Mouse (Mus musculus) left cerebral cortex, adult 2 months (tissue): ENCODE measurements around the gene Taok3. TPM values are rescaled to one million over a fixed set of nuclear protein-coding genes. Genes with fewer than 3 reads are reported as not detected.

ENCODE experiments used
- DNase-seq, 2 experiments: peaks; one replicate each; pipeline ENCODE4 v3.0.0; 2021 to 2022; ENCODE audit warnings: low spot score in 2 of 2, mixed read lengths in 1 of 2; ENCODE audit errors: extremely low spot score in 1 of 2
- H3K27ac ChIP-seq: fragments of 200-600 bp; 2 replicates; pipeline ENCODE4 v1.8.1; 2022
- H3K4me3 ChIP-seq: fragments of 200-600 bp; 2 replicates; pipeline ENCODE4 v1.8.1; 2022
- CTCF ChIP-seq: fragments of 200-600 bp; IDR thresholded peaks from 2 replicates; pipeline ENCODE4 v1.8.1; 2022; ENCODE audit warnings: antibody characterized with exemption, mild to moderate bottlenecking, moderate library complexity
- intact Hi-C: fragments of 180-260 bp; cut with DNase I; formaldehyde crosslinking; loops from one replicate; pipeline ENCODE4 v1.15.1; 2025
- total RNA-seq, 2 experiments: library from RNA; stranded (reverse); gene quantifications; 2 replicates each; pipeline ENCODE4 v1.2.3; 2021

The Taok3 gene
- total RNA-seq, 2 experiments from 2014 or later: 52.5 to 54.7 TPM

DNA sequence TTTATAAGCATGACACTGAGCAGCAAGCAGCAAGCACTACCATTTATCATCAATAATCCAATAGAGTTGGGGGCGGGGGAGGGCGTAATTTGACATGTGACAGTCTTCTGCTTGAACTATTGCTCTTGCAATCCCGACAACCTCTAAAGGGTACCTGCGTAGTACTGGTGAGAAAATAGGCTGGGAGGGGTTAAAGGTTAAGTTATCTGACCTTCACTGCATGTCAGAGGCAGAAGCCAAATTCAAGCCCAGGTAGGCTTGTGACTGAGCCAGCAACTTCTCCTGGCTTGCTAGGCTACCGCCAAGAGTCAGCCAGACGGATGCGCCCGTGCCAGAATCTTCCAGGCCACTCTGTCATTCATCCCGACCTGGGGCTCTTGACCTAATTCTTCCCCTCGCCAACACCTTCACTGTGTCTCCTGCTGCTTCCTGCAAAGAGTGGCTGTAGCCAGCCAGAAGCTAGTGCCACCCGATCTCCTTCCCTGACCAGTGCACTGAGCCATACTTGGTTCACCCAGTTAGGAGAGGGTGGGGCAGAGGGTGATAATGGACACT lies 47.0 kb downstream of the Taok3 start:
- Histone ChIP-seq H3K27ac (no peak overlapping the region), H3K4me3 (no peak overlapping the region)
- intact Hi-C loops: no loop called here
- no peak for DNase-seq
- TF ChIP-seq CTCF: no peak

DNA sequence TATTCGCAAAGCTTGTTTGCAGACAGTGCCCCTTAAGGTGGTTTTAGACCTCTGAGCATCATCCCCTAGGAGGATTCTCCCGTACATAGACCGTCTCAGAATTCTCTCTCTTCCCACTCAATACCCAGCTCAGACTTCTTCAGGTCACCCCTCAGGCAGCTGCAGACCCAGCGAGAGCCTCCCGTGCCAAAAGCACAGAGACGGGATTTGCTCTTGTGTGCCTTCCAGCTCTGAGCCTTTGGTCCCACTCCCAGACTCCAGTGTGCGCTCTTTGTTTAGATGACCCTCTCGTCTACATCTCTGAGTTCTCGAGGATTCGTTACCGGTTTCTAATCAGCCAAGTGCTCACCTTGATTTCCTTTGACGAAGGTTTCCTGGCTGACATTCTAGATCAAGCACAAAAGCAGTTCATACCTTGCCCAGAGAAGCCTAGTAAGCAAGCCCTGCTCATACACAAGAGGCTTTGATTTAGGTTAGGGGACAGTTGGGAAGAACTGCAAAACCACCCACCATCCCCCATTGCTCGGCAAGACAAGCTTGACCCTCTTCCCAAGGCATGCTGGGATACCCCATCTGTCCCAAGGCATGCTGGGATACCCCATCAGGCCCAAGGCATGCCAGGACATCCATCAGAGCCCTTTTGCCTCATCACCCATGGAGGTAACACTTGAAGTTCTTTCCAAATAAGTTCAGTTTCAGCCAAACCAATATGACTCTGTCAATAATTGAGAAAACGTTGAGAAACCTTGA lies 48.6 kb downstream of the Taok3 start:
- no peak for TF ChIP-seq CTCF
- intact Hi-C loops: no loop called here

DNA sequence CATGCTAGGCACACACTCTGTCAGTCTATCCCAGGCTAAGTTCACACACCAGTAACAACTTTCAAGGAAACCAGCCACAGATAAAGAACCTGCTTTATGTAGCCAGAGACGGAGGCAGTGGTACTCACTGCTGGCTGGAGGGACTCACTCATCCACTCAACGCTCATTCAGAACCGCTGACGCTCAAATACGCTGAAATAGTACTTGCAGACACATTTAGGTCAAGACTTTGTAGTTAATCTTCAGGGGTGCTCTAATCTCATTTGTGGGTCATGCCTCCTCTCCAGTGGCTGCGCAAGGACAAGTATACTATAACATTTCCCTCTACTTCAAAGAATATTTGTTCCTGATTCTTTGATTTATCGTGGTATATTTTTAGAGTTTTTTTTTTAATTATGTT lies 54.1 kb downstream of the Taok3 start:
- no peak for DNase-seq
- no peak for TF ChIP-seq CTCF
- intact Hi-C loops: no loop called here

More for the DNA sequence above, 48.6 kb downstream of the Taok3 start:
- Histone ChIP-seq H3K4me3 (no peak overlapping the region), H3K27ac (no peak overlapping the region)
- no peak for DNase-seq

DNA sequence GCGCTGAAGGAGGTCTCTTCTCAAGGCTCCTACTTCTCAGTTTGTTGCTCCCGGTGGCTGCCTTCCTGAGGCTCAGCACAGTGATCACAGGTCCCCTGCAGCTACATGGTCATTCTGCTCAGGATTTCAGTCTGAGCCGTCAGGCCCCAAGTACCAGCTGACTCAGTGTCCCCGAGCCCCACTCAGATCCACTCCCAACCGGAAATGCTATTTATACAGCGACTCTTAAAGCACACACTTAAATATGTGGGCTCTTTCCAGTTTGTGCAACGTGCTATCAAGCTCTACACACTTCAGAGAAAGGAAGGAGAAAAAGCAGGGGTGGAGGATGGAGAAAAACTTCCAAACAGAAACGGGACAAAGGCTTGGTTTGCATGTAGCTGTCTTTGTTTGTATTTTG lies 56.0 kb downstream of the Taok3 start:
- intact Hi-C loops: no loop called here
- DNase-seq: no peak
- TF ChIP-seq CTCF: no peak
- no peak overlapping the region for H3K27ac ChIP-seq
- no peak overlapping the region for H3K4me3 ChIP-seq

More for the DNA sequence above, 54.1 kb downstream of the Taok3 start:
- no peak overlapping the region for H3K27ac ChIP-seq
- no peak overlapping the region for H3K4me3 ChIP-seq

DNA sequence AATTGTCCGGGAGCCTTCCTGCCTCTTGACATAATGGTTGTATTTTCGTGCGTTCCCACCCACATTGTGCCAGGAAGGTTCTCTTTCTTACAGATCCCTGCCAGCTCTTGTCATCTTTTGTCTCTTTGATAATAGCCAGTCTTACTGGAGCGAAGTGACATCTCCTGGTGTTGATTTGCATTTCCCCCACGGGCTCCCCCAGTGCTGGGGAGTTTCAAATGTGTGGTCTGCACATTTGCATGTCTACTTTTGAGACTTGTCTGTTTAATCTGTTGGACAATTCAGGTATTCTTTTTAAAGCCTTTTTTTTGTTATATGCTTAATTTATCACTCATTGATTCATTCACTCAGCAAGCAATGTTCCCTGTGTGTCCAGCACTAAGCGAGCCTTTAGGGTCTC lies 58.1 kb downstream of the Taok3 start:
- H3K27ac ChIP-seq: no peak overlapping the region
- no peak overlapping the region for H3K4me3 ChIP-seq
- no peak for TF ChIP-seq CTCF
- intact Hi-C loops: no loop called here
- no peak for DNase-seq

DNA sequence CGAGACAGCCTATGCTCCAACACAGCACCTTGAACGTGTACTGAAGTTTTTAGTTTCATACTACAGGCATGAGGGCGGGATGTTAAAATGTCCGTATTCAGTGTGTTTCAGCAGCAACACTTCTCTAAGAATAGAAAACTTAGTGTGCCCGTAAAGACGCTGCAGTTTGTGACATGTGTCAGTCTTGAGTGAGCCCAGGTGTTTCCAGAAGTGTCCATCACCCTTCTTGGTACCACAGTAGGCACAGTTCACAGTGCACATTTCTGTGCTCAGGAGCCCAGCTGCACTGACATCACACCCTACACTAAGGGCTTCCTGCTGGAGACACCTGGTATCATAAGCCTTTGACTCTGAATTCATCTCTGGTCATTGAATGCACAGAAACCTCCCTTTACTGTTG lies 58.6 kb downstream of the Taok3 start:
- intact Hi-C loops: no loop called here
- no peak overlapping the region for H3K27ac ChIP-seq
- TF ChIP-seq CTCF: no peak
- H3K4me3 ChIP-seq: no peak overlapping the region
- no peak for DNase-seq

DNA sequence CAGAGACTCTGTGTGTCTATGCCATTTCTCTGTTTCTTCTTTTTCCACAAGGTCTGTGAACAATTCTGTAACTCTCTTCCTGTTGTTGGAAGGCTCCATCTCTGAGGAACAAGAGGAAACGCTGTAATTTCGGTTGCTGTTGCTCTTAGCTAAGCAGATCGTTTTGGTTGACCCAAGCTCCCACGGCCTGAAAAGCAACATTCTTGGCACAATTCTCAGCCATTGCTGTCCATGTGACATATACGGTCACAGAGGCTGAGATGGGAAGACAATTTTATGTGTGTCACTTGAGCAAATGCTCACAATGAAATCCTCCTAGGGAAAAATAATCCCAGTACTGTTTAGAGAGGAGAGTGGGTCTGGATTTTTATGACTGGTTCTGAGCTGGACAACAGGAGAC lies 62.0 kb downstream of the Taok3 start:
- intact Hi-C loops: loop anchor here (5.0 kb wide), 1 partner anchor 45 kb away; no protein-coding TSS in a partner anchor

DNA sequence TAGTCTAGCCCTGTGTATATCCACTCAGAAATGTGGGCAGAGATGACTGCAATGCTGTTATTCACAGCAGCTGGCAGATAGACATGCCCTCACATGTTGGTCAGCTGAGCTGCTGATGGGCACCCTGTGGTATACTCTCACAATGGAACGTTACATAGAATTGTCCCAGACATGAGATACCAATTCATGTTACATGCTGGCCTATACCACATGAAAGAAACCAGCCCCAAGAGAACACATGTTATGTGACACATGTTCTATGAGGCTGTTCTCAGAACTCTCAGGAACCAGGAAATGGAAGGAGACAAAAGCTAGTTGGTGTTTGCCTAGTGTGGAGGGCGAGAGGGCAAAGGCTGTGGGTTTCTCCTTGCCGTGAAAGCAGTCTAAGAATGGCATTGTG lies 62.5 kb downstream of the Taok3 start:
- DNase-seq: no peak
- TF ChIP-seq CTCF: no peak
- intact Hi-C loops: loop anchor here (5.0 kb wide), 1 partner anchor 45 kb away; no protein-coding TSS in a partner anchor
- Histone ChIP-seq H3K27ac (no peak overlapping the region), H3K4me3 (no peak overlapping the region)

More for the DNA sequence above, 62.0 kb downstream of the Taok3 start:
- TF ChIP-seq CTCF: no peak
- DNase-seq: no peak
- H3K27ac ChIP-seq: no peak overlapping the region
- no peak overlapping the region for H3K4me3 ChIP-seq

DNA sequence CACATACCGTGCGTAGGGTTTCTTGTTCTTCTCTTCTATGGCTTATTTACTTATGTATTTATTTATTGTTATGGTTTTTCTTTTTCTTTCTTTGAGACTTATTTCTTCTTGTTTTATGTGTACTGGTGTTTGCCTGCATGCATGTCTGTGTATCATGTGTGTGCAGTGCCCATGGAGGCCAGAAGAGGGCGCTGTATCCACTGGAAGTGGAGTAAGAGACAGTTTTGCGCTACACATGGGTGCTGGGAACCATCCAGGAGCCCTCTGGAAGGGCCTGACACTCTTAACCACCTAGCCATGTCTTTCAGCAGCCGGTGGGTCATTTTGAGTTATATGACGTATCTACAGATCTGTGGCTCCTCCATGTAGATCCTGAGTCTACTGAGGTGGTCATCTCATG lies 64.9 kb downstream of the Taok3 start:
- H3K4me3 ChIP-seq: no peak overlapping the region
- no peak overlapping the region for H3K27ac ChIP-seq
- intact Hi-C loops: loop anchor here (5.0 kb wide), 1 partner anchor 42 kb away; no protein-coding TSS in a partner anchor
- TF ChIP-seq CTCF: no peak; the same call in 1 of the 2 replicates
- DNase-seq: no peak

DNA sequence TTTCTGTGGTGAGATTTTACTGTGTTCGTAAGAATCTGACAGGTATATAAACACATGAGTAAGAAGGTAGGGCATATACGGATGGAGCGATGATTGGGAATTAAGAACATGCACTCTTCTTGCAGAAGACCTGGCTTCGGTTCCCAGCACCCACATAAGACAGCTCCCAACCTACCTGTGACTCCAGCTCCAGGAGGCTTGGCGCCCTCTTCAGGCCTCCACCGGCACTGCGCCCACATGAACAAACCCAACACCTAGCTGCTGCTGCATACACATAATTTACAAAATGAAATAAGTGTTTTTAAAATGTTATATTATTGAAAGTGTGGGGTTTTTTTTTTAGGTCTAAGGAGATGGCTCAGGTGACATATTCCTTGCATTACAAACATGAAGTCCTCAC lies 65.7 kb downstream of the Taok3 start:
- intact Hi-C loops: no loop called here
- no peak overlapping the region for H3K4me3 ChIP-seq
- H3K27ac ChIP-seq: no peak overlapping the region
- TF ChIP-seq CTCF: peak; percentile 33
- DNase-seq: no peak

DNA sequence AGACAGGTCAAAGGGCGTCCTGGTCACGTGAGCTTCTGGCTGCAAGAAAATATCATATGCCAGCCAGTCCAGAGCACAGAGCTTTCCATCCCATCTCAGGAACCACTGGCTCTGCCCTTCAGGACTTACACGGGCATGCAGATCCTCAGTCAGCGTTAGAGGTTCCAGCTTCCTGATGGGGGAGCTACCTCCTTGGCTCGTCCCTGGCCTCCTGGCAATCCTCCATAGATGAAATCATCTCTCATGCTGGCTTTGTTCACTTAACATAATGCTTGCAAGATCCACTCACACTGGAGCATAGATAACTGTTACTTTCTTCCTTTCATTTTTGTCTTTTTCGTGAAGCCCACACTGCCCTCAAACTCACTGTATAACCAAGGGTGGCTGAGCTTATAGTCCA lies 72.1 kb downstream of the Taok3 start:
- DNase-seq: no peak
- Histone ChIP-seq H3K4me3 (no peak overlapping the region), H3K27ac (no peak overlapping the region)
- no peak for TF ChIP-seq CTCF
- intact Hi-C loops: no loop called here

DNA sequence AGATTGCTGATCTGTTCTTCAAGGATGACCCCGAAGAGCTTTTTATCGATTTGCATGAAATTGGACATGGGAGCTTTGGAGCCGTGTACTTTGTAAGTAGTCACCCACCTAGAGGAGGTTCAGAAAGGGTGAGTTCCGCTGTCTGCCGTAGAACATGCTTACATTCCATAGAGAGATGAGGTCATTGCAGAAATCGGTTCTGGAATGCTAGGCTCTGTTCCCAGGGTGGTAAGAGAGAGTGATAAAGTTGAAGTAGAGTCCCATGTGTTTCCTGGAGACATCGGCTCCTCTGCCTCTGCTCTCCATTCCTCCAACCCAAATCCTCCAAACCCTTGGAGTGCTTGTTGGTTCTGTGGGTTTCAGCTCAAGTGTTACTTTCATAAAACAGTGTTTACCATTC lies 73.8 kb downstream of the Taok3 start:
- no peak for TF ChIP-seq CTCF
- DNase-seq: no peak
- Histone ChIP-seq H3K27ac (no peak overlapping the region), H3K4me3 (no peak overlapping the region)
- intact Hi-C loops: no loop called here

DNA sequence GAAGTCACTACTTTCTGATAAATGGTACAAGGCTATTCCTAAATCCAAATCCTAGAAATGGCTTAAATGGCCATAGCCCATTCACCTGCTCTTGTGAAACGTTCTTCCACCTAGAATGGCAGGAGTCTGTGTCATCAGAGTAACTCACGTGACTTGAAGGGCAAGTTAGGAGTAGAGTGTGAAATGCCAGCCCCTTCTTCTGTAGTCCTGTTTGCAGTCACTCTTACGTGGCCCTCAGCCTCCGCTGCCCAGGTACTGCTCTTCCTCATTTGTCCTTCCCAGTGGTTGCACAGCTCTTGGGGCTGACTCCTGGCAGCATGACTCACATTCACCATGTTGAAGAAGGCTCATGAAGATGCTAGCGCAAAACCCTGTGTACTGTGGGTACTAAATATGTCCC lies 74.7 kb downstream of the Taok3 start:
- no peak overlapping the region for H3K4me3 ChIP-seq
- intact Hi-C loops: no loop called here
- DNase-seq: no peak
- no peak for TF ChIP-seq CTCF
- no peak overlapping the region for H3K27ac ChIP-seq
